Mouse (Mus musculus) hindbrain, embryonic 12.5 days (tissue): Measurements from ENCODE around the gene Slc25a51. TPM values are rescaled to one million over a fixed set of nuclear protein-coding genes. Genes with fewer than 3 reads are reported as not detected.
"Not testable (repeated sequence)": the region's sequence is repeated elsewhere in the genome, so short reads cannot be mapped to it uniquely, and the experiment has no call there.

ENCODE experiments used
- ATAC-seq: fragments of 200-750 bp; cut with Nextera tagmentation; 2 replicates; pipeline ENCODE4 v1.8.0; 2017; ENCODE audit warnings: moderate TSS enrichment; ENCODE audit not compliant: low FRiP score
- H3K27ac ChIP-seq: fragments of 300-500 bp; sonication (generic); 2 replicates; pipeline ENCODE4 v1.5.1; 2016; ENCODE audit warnings: mild to moderate bottlenecking
- H3K27me3 ChIP-seq: fragments of 300-500 bp; sonication (generic); 2 replicates; pipeline ENCODE4 v1.6.1; 2016; ENCODE audit warnings: mild to moderate bottlenecking
- H3K36me3 ChIP-seq: fragments of 300-500 bp; sonication (generic); 2 replicates; pipeline ENCODE4 v1.6.1; 2016; ENCODE audit warnings: mild to moderate bottlenecking
- H3K4me1 ChIP-seq: fragments of 300-500 bp; sonication (generic); 2 replicates; pipeline ENCODE4 v1.6.1; 2016
- H3K4me2 ChIP-seq: fragments of 300-500 bp; sonication (generic); replicated peaks from 2 replicates; pipeline ENCODE4 v1.6.1; 2016; ENCODE audit warnings: mild to moderate bottlenecking
- H3K4me3 ChIP-seq: fragments of 300-500 bp; sonication (generic); 2 replicates; pipeline ENCODE4 v1.5.1; 2016; ENCODE audit warnings: mild to moderate bottlenecking
- H3K9ac ChIP-seq: fragments of 300-500 bp; sonication (generic); 2 replicates; pipeline ENCODE4 v1.6.1; 2016; ENCODE audit warnings: mild to moderate bottlenecking, moderate library complexity
- H3K9me3 ChIP-seq: fragments of 300-500 bp; sonication (generic); replicated peaks from 2 replicates; pipeline ENCODE4 v1.6.1; 2016; ENCODE audit warnings: mild to moderate bottlenecking
- WGBS: fragments of 180-500 bp; shearing (Covaris S2); methylation state at CpG from one replicate; pipeline ENCODE4 v1.1.7; 2016; 5-methylcytosine and 5-hydroxymethylcytosine counted together
- microRNA-seq: library from miRNA; unstranded; fragments of <30 nt; microRNA quantifications from one replicate; pipeline ENCODE4, GENCODE M21; 2017
- polyA plus RNA-seq: library from polyadenylated mRNA; unstranded; fragments of >200 nt; fragmentation: Nextera tagmentation; extraction: Ambion mirVana; gene quantifications from 2 replicates; pipeline ENCODE4 v1.2.1, GENCODE M21; 2016

Slc25a51 gene
- polyA plus RNA-seq, 1 experiment from 2014 or later, result 82.7 TPM

DNA sequence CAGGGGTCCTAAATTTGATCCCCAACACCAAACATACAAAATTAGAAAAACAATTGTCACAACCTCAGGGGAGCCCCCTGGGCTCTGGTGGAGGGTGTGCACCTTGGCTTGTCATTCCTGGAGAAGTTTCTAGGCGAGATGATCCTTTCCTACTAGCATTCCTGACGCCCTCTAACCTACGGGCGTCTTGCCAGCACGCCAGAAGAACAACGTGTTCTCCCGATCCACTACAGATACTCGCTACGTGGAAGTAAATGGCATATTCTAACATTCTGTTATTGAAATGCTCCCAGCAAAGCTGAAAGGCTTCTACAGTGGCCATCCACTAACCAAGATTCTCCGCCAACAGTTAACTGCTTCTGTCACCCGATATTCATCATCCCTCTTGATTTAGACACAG lies 16.0 kb downstream of the Slc25a51 start:
- H3K9me3 ChIP-seq, result no peaks in the 10 kb centered on the region
- H3K27ac ChIP-seq, result no peak overlapping the region
- H3K4me1 ChIP-seq, result no peaks in the 10 kb centered on the region
- H3K36me3 ChIP-seq, result peaks cover 14% of the 10 kb centered on the region; the same call in 1 of the 2 replicates
- no peak overlapping the region for H3K9ac ChIP-seq
- no peaks in the 10 kb centered on the region for H3K27me3 ChIP-seq
- no peak overlapping the region for H3K4me3 ChIP-seq
- no peak overlapping the region for H3K4me2 ChIP-seq
- ATAC-seq, result no peak
- WGBS, result 81% methylated on average over 11 of the region's 11 CpGs

- H3K4me1 ChIP-seq, result no peaks in the 10 kb centered on the region
- no peaks in the 10 kb centered on the region for H3K9me3 ChIP-seq
- H3K27me3 ChIP-seq, result no peaks in the 10 kb centered on the region
- ATAC-seq, result no peak
- peaks cover 10% of the 10 kb centered on the region; the same call in 1 of the 2 replicates for H3K36me3 ChIP-seq
- H3K4me2 ChIP-seq, result no peak overlapping the region
- 73% methylated on average over 4 of the region's 4 CpGs for WGBS
- H3K4me3 ChIP-seq, result no peak overlapping the region
- H3K9ac ChIP-seq, result no peak overlapping the region
- H3K27ac ChIP-seq, result no peak overlapping the region
These were observed 16.5 kb downstream of the Slc25a51 start for GRCm38 (mm10) chr4:45392099-45392498.

GRCm38 (mm10) chr4:45387296-45387695 lies 21.3 kb downstream of the Slc25a51 start:
- H3K36me3 ChIP-seq, H3K4me1 ChIP-seq, H3K27ac ChIP-seq, H3K4me3 ChIP-seq, H3K4me2 ChIP-seq, H3K9ac ChIP-seq, H3K9me3 ChIP-seq, ATAC-seq, H3K27me3 ChIP-seq: not testable (repeated sequence)
- 95% methylated on average over 5 of the region's 5 CpGs for WGBS

DNA sequence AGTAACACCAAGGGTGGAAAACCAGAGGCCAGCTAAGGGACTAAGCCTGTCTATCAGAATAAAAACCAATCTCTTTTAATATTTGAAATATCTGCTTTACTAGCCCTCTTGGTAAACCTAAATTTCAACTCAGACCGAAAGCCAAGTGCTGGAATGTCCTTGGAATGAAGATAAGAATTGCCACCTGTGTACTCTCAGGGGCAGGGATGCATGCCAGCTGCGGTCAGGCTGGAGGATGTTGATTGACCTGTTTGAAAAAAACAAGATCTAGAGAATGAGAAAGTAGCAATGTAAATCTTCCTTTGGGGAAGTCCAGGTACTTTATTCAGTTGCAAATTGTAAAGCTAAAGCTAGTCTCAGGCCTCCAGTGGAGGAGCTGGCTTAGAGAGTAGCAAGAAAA lies 26.4 kb downstream of the Slc25a51 start:
- H3K27me3 ChIP-seq, H3K4me2 ChIP-seq, ATAC-seq, H3K36me3 ChIP-seq, H3K9me3 ChIP-seq, H3K4me1 ChIP-seq, H3K4me3 ChIP-seq, H3K27ac ChIP-seq, H3K9ac ChIP-seq: not testable (repeated sequence)
- 89% methylated on average over 2 of the region's 2 CpGs for WGBS

- H3K36me3 ChIP-seq, result peaks cover 11% of the 10 kb centered on the region; the same call in 1 of the 2 replicates
- H3K27ac ChIP-seq, H3K9ac ChIP-seq, ATAC-seq, H3K4me3 ChIP-seq, H3K4me2 ChIP-seq, H3K9me3 ChIP-seq, H3K4me1 ChIP-seq, H3K27me3 ChIP-seq: not testable (repeated sequence)
- 91% methylated on average over 10 of the region's 10 CpGs for WGBS
These were observed 27.5 kb downstream of the Slc25a51 start for GRCm38 (mm10) chr4:45380903-45381580.

DNA sequence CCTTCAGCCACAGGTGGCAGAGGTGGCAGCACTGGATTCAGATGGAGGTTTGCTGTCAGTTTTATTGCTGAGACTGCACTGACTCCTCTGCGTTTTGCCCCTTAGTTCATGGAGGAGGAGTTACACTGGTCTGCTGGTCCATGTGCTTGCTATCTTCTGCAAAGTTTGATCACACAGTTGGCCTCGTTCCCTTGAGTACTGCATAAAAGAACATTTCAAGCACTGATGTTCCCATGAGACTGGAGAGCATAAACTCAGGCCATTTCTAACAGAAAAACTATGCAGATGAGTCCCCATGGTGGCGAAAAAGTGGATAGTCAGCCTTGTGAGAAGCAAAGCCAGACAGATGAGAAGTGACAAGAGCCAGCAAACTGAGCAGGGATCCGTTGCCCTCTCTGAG lies 32.0 kb downstream of the Slc25a51 start:
- Histone ChIP-seq H3K9ac (no peak overlapping the region), H3K27ac (no peak overlapping the region), H3K4me2 (no peak overlapping the region), H3K36me3 (peaks cover 51% of the 10 kb centered on the region), H3K27me3 (no peaks in the 10 kb centered on the region), H3K4me3 (no peak overlapping the region), H3K9me3 (no peaks in the 10 kb centered on the region), H3K4me1 (no peaks in the 10 kb centered on the region)
- no peak for ATAC-seq
- WGBS, result 89% methylated on average over 4 of the region's 4 CpGs

DNA sequence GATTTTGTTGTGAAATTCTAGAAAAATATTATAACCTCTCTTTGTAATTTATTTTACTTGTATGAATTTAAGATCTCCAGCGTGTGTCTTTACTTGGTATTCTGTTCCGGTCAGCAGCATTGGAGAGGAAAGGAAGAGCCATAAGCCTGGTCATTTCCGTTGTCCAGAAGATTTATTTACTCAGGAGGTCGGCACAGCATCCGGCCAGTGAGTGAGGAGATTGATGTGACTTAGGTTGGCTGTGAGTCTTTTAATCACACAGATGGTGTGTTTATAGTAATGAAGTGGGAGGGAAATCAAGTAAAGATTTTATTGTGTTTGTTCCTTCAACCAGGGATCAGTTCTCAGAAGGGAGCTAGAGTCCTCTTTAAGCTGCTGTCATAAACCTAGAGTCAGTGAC lies 33.7 kb downstream of the Slc25a51 start:
- Histone ChIP-seq H3K27ac (no peak overlapping the region), H3K36me3 (peaks cover 64% of the 10 kb centered on the region), H3K27me3 (no peaks in the 10 kb centered on the region), H3K9me3 (no peaks in the 10 kb centered on the region), H3K4me3 (no peak overlapping the region), H3K9ac (no peak overlapping the region), H3K4me1 (no peaks in the 10 kb centered on the region), H3K4me2 (no peak overlapping the region)
- no peak for ATAC-seq
- WGBS, result 87% methylated on average over 5 of the region's 5 CpGs

DNA sequence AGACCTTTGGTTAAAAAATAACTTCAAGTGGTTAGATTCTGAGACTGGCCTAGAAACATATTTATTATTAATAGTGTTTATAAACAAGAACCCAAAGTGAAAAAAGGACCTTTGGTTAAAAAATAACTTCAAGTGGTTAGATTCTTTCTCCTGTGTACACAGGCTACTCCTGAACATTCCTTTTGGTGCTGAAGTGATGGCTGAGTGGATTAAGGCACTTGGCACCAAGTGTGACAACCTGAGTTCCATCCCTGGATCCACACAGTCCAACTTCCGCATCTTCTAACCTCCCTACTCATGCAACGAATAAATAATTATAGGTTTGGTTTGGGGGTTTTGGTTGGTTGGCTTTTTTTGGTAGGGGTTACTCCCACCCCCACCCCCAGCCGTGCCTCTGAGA lies 37.3 kb downstream of the Slc25a51 start:
- ATAC-seq, result no peak
- Histone ChIP-seq H3K4me2 (no peak overlapping the region), H3K4me1 (no peaks in the 10 kb centered on the region), H3K36me3 (peaks cover 64% of the 10 kb centered on the region), H3K4me3 (no peak overlapping the region), H3K9ac (no peak overlapping the region), H3K27ac (no peak overlapping the region), H3K27me3 (no peaks in the 10 kb centered on the region), H3K9me3 (no peaks in the 10 kb centered on the region)
- WGBS, result 84% methylated on average over 3 of the region's 3 CpGs

GRCm38 (mm10) chr4:45356653-45357052 lies 51.9 kb downstream of the Slc25a51 start:
- no peak for ATAC-seq
- Histone ChIP-seq H3K36me3 (peaks cover 11% of the 10 kb centered on the region), H3K4me1 (no peaks in the 10 kb centered on the region)

More at GRCm38 (mm10) chr4:45356653-45357052, 51.9 kb downstream of the Slc25a51 start:
- H3K27ac ChIP-seq, result no peak overlapping the region
- WGBS, result 95% methylated on average over 3 of the region's 3 CpGs
- H3K9ac ChIP-seq, result no peak overlapping the region
- no peak overlapping the region for H3K4me2 ChIP-seq
- no peak overlapping the region for H3K4me3 ChIP-seq
- no peaks in the 10 kb centered on the region for H3K27me3 ChIP-seq
- no peaks in the 10 kb centered on the region for H3K9me3 ChIP-seq

Small RNA genes lying within 50 kb of the gene (microRNA-seq; reads per million reads assigned to microRNA genes)
- not detected for gene Gm25692

Other genes with a start within 250 kb of the Slc25a51 start
- gene Frmpd1, start 223.9 kb downstream of the Slc25a51 start, polyA plus RNA-seq, result 2.0 and 2.5 TPM in 2 replicates
- gene Trmt10b, start 111.6 kb downstream of the Slc25a51 start, polyA plus RNA-seq, result 16.8 and 18.5 TPM in 2 replicates
- 16.7 and 18.8 TPM in 2 replicates for gene Dcaf10, start 66.7 kb downstream of the Slc25a51 start, polyA plus RNA-seq
- 64.4 and 67.8 TPM in 2 replicates for gene Exosc3, start 66.0 kb downstream of the Slc25a51 start, polyA plus RNA-seq
- 10.0 and 10.1 TPM in 2 replicates for gene Shb, start 123.7 kb upstream of the Slc25a51 start, polyA plus RNA-seq